Mouse (Mus musculus) midbrain, embryonic 12.5 days (tissue): Measurements from ENCODE around the gene Pcnx3. TPM values are rescaled to one million over a fixed set of nuclear protein-coding genes. Genes with fewer than 3 reads are reported as not detected.
A peak's percentile ranks its signal among the peaks of the same experiment; 100 is the strongest.

Source experiments
- ATAC-seq: fragments of 200-750 bp; cut with Nextera tagmentation; 2 replicates; pipeline ENCODE4 v1.8.0; 2017; ENCODE audit warnings: low read depth, moderate TSS enrichment, moderate library complexity; ENCODE audit not compliant: low FRiP score
- H3K27ac ChIP-seq: fragments of 300-500 bp; sonication (generic); replicated peaks from 2 replicates; pipeline ENCODE4 v1.5.1; 2016; ENCODE audit warnings: mild to moderate bottlenecking
- H3K27me3 ChIP-seq: fragments of 300-500 bp; sonication (generic); 2 replicates; pipeline ENCODE4 v1.6.1; 2016; ENCODE audit warnings: mild to moderate bottlenecking
- H3K36me3 ChIP-seq: fragments of 300-500 bp; sonication (generic); 2 replicates; pipeline ENCODE4 v1.6.1; 2016
- H3K4me1 ChIP-seq: fragments of 300-500 bp; sonication (generic); 2 replicates; pipeline ENCODE4 v1.6.1; 2016
- H3K4me2 ChIP-seq: fragments of 300-500 bp; sonication (generic); replicated peaks from 2 replicates; pipeline ENCODE4 v1.6.1; 2016; ENCODE audit warnings: mild to moderate bottlenecking, moderate library complexity
- H3K4me3 ChIP-seq: fragments of 300-500 bp; sonication (generic); 2 replicates; pipeline ENCODE4 v1.5.1; 2016; ENCODE audit warnings: mild to moderate bottlenecking
- H3K9ac ChIP-seq: fragments of 300-500 bp; sonication (generic); replicated peaks from 2 replicates; pipeline ENCODE4 v1.6.1; 2016; ENCODE audit warnings: mild to moderate bottlenecking, moderate library complexity
- H3K9me3 ChIP-seq: fragments of 300-500 bp; sonication (generic); 2 replicates; pipeline ENCODE4 v1.6.1; 2016; ENCODE audit warnings: mild to moderate bottlenecking
- WGBS: fragments of 180-500 bp; shearing (Covaris S2); methylation state at CpG from one replicate; pipeline ENCODE4 v1.1.7; 2016; 5-methylcytosine and 5-hydroxymethylcytosine counted together
- polyA plus RNA-seq: library from polyadenylated mRNA; unstranded; fragments of >200 nt; fragmentation: Nextera tagmentation; extraction: Ambion mirVana; gene quantifications from 2 replicates; pipeline ENCODE4 v1.2.1, GENCODE M21; 2016

Pcnx3 gene
- polyA plus RNA-seq, 1 experiment from 2014 or later, result 34.1 TPM

- ATAC-seq, result peak; percentile 78
- 15% methylated on average over 26 of the region's 26 CpGs for WGBS
Measured at GRCm38 (mm10) chr19:5648401-5649297, 40.1 kb downstream of the Pcnx3 start.

GRCm38 (mm10) chr19:5647791-5648190 lies 40.9 kb downstream of the Pcnx3 start:
- peak overlapping the region; percentile 69; the same call in 1 of the 2 replicates for H3K27ac ChIP-seq
- peaks cover 56% of the 10 kb centered on the region for H3K36me3 ChIP-seq
- H3K9me3 ChIP-seq, result no peaks in the 10 kb centered on the region
- ATAC-seq, result no peak
- no peak overlapping the region for H3K4me2 ChIP-seq
- H3K4me3 ChIP-seq, result no peak overlapping the region
- H3K27me3 ChIP-seq, result peaks cover 16% of the 10 kb centered on the region
- 93% methylated on average over 6 of the region's 6 CpGs for whole genome bisulfite sequencing
- H3K9ac ChIP-seq, result no peak overlapping the region
- H3K4me1 ChIP-seq, result peaks cover 12% of the 10 kb centered on the region

More at GRCm38 (mm10) chr19:5648401-5649297, 40.1 kb downstream of the Pcnx3 start:
- H3K4me1 ChIP-seq, result peaks cover 12% of the 10 kb centered on the region
- H3K27me3 ChIP-seq, result peaks cover 24% of the 10 kb centered on the region
- peak overlapping the region; percentile 48 for H3K9ac ChIP-seq
- peaks cover 49% of the 10 kb centered on the region for H3K36me3 ChIP-seq
- H3K4me3 ChIP-seq, result peak overlapping the region; percentile 26
- peak overlapping the region; percentile 61 for H3K4me2 ChIP-seq
- H3K9me3 ChIP-seq, result no peaks in the 10 kb centered on the region
- H3K27ac ChIP-seq, result peak overlapping the region; percentile 69

GRCm38 (mm10) chr19:5646731-5647330 lies 41.9 kb downstream of the Pcnx3 start:
- no peak overlapping the region for H3K4me2 ChIP-seq
- H3K4me3 ChIP-seq, result no peak overlapping the region
- no peak for ATAC-seq
- peaks cover 63% of the 10 kb centered on the region for H3K36me3 ChIP-seq
- H3K27me3 ChIP-seq, result peaks cover 7% of the 10 kb centered on the region; the same call in 1 of the 2 replicates
- H3K4me1 ChIP-seq, result peaks cover 12% of the 10 kb centered on the region
- 91% methylated on average over 8 of the region's 8 CpGs for WGBS
- no peak overlapping the region for H3K9ac ChIP-seq
- H3K9me3 ChIP-seq, result no peaks in the 10 kb centered on the region
- no peak overlapping the region for H3K27ac ChIP-seq

GRCm38 (mm10) chr19:5645280-5645679 lies 43.4 kb downstream of the Pcnx3 start:
- Histone ChIP-seq H3K27ac (no peak overlapping the region), H3K4me1 (peaks cover 12% of the 10 kb centered on the region), H3K9ac (no peak overlapping the region), H3K27me3 (no peaks in the 10 kb centered on the region), H3K4me3 (no peak overlapping the region), H3K9me3 (no peaks in the 10 kb centered on the region), H3K4me2 (no peak overlapping the region), H3K36me3 (peaks cover 74% of the 10 kb centered on the region)
- 98% methylated on average over 9 of the region's 9 CpGs for WGBS
- ATAC-seq, result no peak

GRCm38 (mm10) chr19:5641641-5642040 lies 47.1 kb downstream of the Pcnx3 start:
- peaks cover 76% of the 10 kb centered on the region for H3K36me3 ChIP-seq
- no peak overlapping the region for H3K4me3 ChIP-seq
- peaks cover 13% of the 10 kb centered on the region for H3K4me1 ChIP-seq
- no peak for ATAC-seq
- H3K4me2 ChIP-seq, result no peak overlapping the region
- H3K9me3 ChIP-seq, result no peaks in the 10 kb centered on the region
- WGBS, result 94% methylated on average over 8 of the region's 8 CpGs
- no peaks in the 10 kb centered on the region for H3K27me3 ChIP-seq
- no peak overlapping the region for H3K9ac ChIP-seq
- no peak overlapping the region for H3K27ac ChIP-seq

- H3K36me3 ChIP-seq, result peaks cover 72% of the 10 kb centered on the region
- no peak for ATAC-seq
- H3K4me3 ChIP-seq, result no peak overlapping the region
- H3K9ac ChIP-seq, result no peak overlapping the region
- WGBS, result 96% methylated on average over 17 of the region's 17 CpGs
- H3K4me2 ChIP-seq, result no peak overlapping the region
- peaks cover 16% of the 10 kb centered on the region for H3K4me1 ChIP-seq
- no peak overlapping the region for H3K27ac ChIP-seq
- no peaks in the 10 kb centered on the region for H3K9me3 ChIP-seq
- no peaks in the 10 kb centered on the region for H3K27me3 ChIP-seq
Measured at GRCm38 (mm10) chr19:5641021-5641420, 47.7 kb downstream of the Pcnx3 start.

GRCm38 (mm10) chr19:5640339-5640738 lies 48.4 kb downstream of the Pcnx3 start:
- H3K27me3 ChIP-seq, result no peaks in the 10 kb centered on the region
- H3K9ac ChIP-seq, result no peak overlapping the region
- peaks cover 16% of the 10 kb centered on the region for H3K4me1 ChIP-seq
- H3K36me3 ChIP-seq, result peaks cover 65% of the 10 kb centered on the region
- no peak overlapping the region for H3K4me3 ChIP-seq
- no peaks in the 10 kb centered on the region for H3K9me3 ChIP-seq
- no peak overlapping the region for H3K27ac ChIP-seq
- ATAC-seq, result no peak
- no peak overlapping the region for H3K4me2 ChIP-seq
- WGBS, result 77% methylated on average over 9 of the region's 9 CpGs

GRCm38 (mm10) chr19:5638416-5639005 lies 50.2 kb downstream of the Pcnx3 start:
- peak overlapping the region; percentile 72 for H3K4me2 ChIP-seq
- 92% methylated on average over 18 of the region's 18 CpGs for WGBS
- no peaks in the 10 kb centered on the region for H3K27me3 ChIP-seq
- peak overlapping the region; percentile 84; the same call in 1 of the 2 replicates for H3K9ac ChIP-seq
- no peaks in the 10 kb centered on the region for H3K9me3 ChIP-seq
- peaks cover 16% of the 10 kb centered on the region for H3K4me1 ChIP-seq
- no peak for ATAC-seq
- H3K36me3 ChIP-seq, result peaks cover 47% of the 10 kb centered on the region
- H3K4me3 ChIP-seq, result peak overlapping the region; percentile 84
- peak overlapping the region; percentile 79 for H3K27ac ChIP-seq

- Histone ChIP-seq H3K9ac (peak within 1 kb of the TSS; percentile 84), H3K4me1 (peaks cover 16% of the 10 kb centered on the region), H3K27ac (peak within 1 kb of the TSS; percentile 79), H3K27me3 (no peaks in the 10 kb centered on the region), H3K9me3 (no peaks in the 10 kb centered on the region), H3K4me3 (peak within 1 kb of the TSS; percentile 84), H3K4me2 (peak within 1 kb of the TSS; percentile 72), H3K36me3 (peaks cover 37% of the 10 kb centered on the region)
- ATAC-seq, result peak; percentile 83
- WGBS, result 1% methylated on average over 88 of the region's 109 CpGs
Measured at GRCm38 (mm10) chr19:5637069-5638047, 51.4 kb downstream of the Pcnx3 start, which contains the start of gene Rela. Gene Rela, plus strand, starts transcription at chr19:5637483.

GRCm38 (mm10) chr19:5636571-5637041 lies 52.1 kb downstream of the Pcnx3 start:
- WGBS, result 43% methylated on average over 12 of the region's 12 CpGs

GRCm38 (mm10) chr19:5636036-5636570 lies 52.6 kb downstream of the Pcnx3 start:
- H3K4me1 ChIP-seq, result peaks cover 16% of the 10 kb centered on the region
- no peak overlapping the region for H3K9ac ChIP-seq
- H3K4me2 ChIP-seq, result no peak overlapping the region; the same call in 1 of the 2 replicates
- H3K9me3 ChIP-seq, result no peaks in the 10 kb centered on the region
- H3K4me3 ChIP-seq, result no peak overlapping the region
- H3K27me3 ChIP-seq, result no peaks in the 10 kb centered on the region
- ATAC-seq, result no peak
- 81% methylated on average over 7 of the region's 7 CpGs for WGBS
- no peak overlapping the region for H3K27ac ChIP-seq
- peaks cover 24% of the 10 kb centered on the region for H3K36me3 ChIP-seq

More at GRCm38 (mm10) chr19:5636571-5637041, 52.1 kb downstream of the Pcnx3 start:
- H3K36me3 ChIP-seq, result peaks cover 29% of the 10 kb centered on the region
- H3K4me3 ChIP-seq, result peak overlapping the region; percentile 84
- no peaks in the 10 kb centered on the region for H3K27me3 ChIP-seq
- peak overlapping the region; percentile 72 for H3K4me2 ChIP-seq
- ATAC-seq, result no peak; the same call in 1 of the 2 replicates
- H3K4me1 ChIP-seq, result peaks cover 16% of the 10 kb centered on the region
- H3K9me3 ChIP-seq, result no peaks in the 10 kb centered on the region
- peak overlapping the region; percentile 84 for H3K9ac ChIP-seq
- H3K27ac ChIP-seq, result peak overlapping the region; percentile 79
